Mouse (Mus musculus): ENCODE measurements around the gene Slc16a4. TPM values are rescaled to one million over a fixed set of nuclear protein-coding genes. Genes with fewer than 3 reads are reported as not detected.

The Slc16a4 gene
- polyA plus RNA-seq, 1 experiment from 2014 or later = 2.4 TPM

DNA sequence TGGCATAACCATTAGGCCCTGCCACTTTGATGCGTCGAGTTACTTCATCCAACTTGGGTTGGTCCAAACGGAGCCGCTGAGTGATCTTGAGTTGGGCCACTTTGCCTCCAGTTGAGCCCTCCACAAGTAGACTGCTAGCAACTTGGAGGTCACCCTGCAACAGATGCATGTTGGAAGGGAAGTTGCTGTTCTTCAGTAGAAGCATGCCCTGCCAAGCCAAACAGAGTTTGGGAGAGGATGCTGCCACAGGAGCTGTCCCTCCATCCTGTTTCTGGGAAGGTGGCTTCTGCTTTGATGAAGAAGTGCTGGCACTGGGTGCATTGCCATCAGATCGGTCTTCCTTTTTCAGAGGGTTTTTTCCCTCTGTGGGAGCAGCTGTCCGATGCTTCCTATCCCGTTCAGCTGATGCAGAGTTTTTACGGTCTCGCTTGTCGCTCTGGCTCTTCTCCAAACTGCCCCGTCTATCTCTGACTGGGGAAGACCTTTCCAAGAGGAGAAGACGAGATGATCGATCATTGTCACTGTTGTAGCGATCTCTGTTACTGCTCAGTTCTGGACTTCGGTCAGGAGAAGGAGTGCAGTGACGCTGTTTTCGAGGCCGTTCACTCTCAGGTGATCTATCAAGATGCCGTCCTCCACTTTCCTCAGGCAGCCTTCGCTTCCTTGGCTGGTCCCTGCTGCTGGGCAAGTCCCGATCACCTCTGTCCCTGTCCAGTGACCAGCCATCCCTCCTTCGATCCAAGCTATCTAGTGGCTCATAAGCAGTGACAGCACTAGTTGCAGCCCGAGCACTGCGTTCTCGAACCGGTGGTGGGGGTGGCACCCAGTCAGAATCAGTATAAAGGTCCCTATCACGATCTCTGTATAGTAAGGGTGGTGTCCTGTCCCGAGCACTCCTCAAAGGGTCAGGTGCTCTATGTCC is 39.7 kb downstream of the Slc16a4 start:
- Histone ChIP-seq H3K9me3 (ENCODE audit: control insufficient read depth, low read length) (no peaks in the 10 kb centered on the region), H3K4me1 (replicated peaks; ENCODE audit: control insufficient read depth, insufficient read depth, low read length) (peaks cover 28% of the 10 kb centered on the region), H3K4me2 (ENCODE audit: low read length) (peak overlapping the region; percentile 84), H3K9ac (replicated peaks; ENCODE audit: low read depth, low read length) (no peak overlapping the region), H3K27ac (ENCODE audit: low read length) (no peak overlapping the region), H3K27me3 (replicated peaks; ENCODE audit: control insufficient read depth, insufficient read depth, low read length) (no peaks in the 10 kb centered on the region), H3K4me3 (replicated peaks; ENCODE audit: low read length) (peak overlapping the region; percentile 20), H3K36me3 (ENCODE audit: control insufficient read depth, insufficient read depth) (peaks cover 9% of the 10 kb centered on the region)
- no peak for ATAC-seq
- WGBS = 86% methylated on average over 28 of the region's 28 CpGs

- no peaks in the 10 kb centered on the region for H3K9me3 ChIP-seq (ENCODE audit: control insufficient read depth, low read length)
- peaks cover 25% of the 10 kb centered on the region for H3K4me1 ChIP-seq (replicated peaks; ENCODE audit: control insufficient read depth, insufficient read depth, low read length)
- peaks cover 6% of the 10 kb centered on the region; the same call in 1 of the 2 replicates for H3K36me3 ChIP-seq (ENCODE audit: control insufficient read depth, insufficient read depth)
- no peak overlapping the region for H3K27ac ChIP-seq (ENCODE audit: low read length)
- peak overlapping the region; percentile 98 for H3K4me3 ChIP-seq (replicated peaks; ENCODE audit: low read length)
- peak overlapping the region; percentile 84 for H3K4me2 ChIP-seq (ENCODE audit: low read length)
- no peaks in the 10 kb centered on the region for H3K27me3 ChIP-seq (replicated peaks; ENCODE audit: control insufficient read depth, insufficient read depth, low read length)
- WGBS = 21% methylated on average over 17 of the region's 17 CpGs
- peak overlapping the region; percentile 84 for H3K9ac ChIP-seq (replicated peaks; ENCODE audit: low read depth, low read length)
- no peak for ATAC-seq
Observed at GRCm38 (mm10) chr3:107331746-107332126, 40.7 kb downstream of the Slc16a4 start.

- Histone ChIP-seq H3K9me3 (ENCODE audit: control insufficient read depth, low read length) (no peaks in the 10 kb centered on the region), H3K4me2 (ENCODE audit: low read length) (peak overlapping the region; percentile 84), H3K9ac (replicated peaks; ENCODE audit: low read depth, low read length) (peak overlapping the region; percentile 84), H3K4me3 (replicated peaks; ENCODE audit: low read length) (peak overlapping the region; percentile 98), H3K36me3 (ENCODE audit: control insufficient read depth, insufficient read depth) (peaks cover 6% of the 10 kb centered on the region; the same call in 1 of the 2 replicates), H3K4me1 (replicated peaks; ENCODE audit: control insufficient read depth, insufficient read depth, low read length) (peaks cover 25% of the 10 kb centered on the region), H3K27me3 (replicated peaks; ENCODE audit: control insufficient read depth, insufficient read depth, low read length) (no peaks in the 10 kb centered on the region), H3K27ac (ENCODE audit: low read length) (peak overlapping the region; percentile 90)
- peak; percentile 7; the same call in 1 of the 2 replicates for ATAC-seq
- under 1% methylated on average over 70 of the region's 75 CpGs for WGBS
Observed at GRCm38 (mm10) chr3:107332127-107332959, 41.3 kb downstream of the Slc16a4 start.

GRCm38 (mm10) chr3:107332960-107333380 is 41.9 kb downstream of the Slc16a4 start:
- Histone ChIP-seq H3K27me3 (replicated peaks; ENCODE audit: control insufficient read depth, insufficient read depth, low read length) (no peaks in the 10 kb centered on the region), H3K36me3 (ENCODE audit: control insufficient read depth, insufficient read depth) (peaks cover 6% of the 10 kb centered on the region; the same call in 1 of the 2 replicates), H3K4me2 (ENCODE audit: low read length) (peak overlapping the region; percentile 29), H3K27ac (ENCODE audit: low read length) (peak overlapping the region; percentile 94), H3K9ac (replicated peaks; ENCODE audit: low read depth, low read length) (peak overlapping the region; percentile 84), H3K4me1 (replicated peaks; ENCODE audit: control insufficient read depth, insufficient read depth, low read length) (peaks cover 25% of the 10 kb centered on the region), H3K9me3 (ENCODE audit: control insufficient read depth, low read length) (no peaks in the 10 kb centered on the region), H3K4me3 (replicated peaks; ENCODE audit: low read length) (peak overlapping the region; percentile 98)
- peak; percentile 97 for ATAC-seq
- under 1% methylated on average over 37 of the region's 37 CpGs for WGBS

- peak; percentile 94 for ATAC-seq
- H3K9ac ChIP-seq (replicated peaks; ENCODE audit: low read depth, low read length) = peak within 1 kb of the TSS; percentile 87
- H3K4me2 ChIP-seq (ENCODE audit: low read length) = peak within 1 kb of the TSS; percentile 93
- peaks cover 25% of the 10 kb centered on the region for H3K4me1 ChIP-seq (replicated peaks; ENCODE audit: control insufficient read depth, insufficient read depth, low read length)
- no peaks in the 10 kb centered on the region for H3K27me3 ChIP-seq (replicated peaks; ENCODE audit: control insufficient read depth, insufficient read depth, low read length)
- H3K4me3 ChIP-seq (replicated peaks; ENCODE audit: low read length) = peak within 1 kb of the TSS; percentile 98
- no peaks in the 10 kb centered on the region for H3K9me3 ChIP-seq (ENCODE audit: control insufficient read depth, low read length)
- H3K27ac ChIP-seq (ENCODE audit: low read length) = peak within 1 kb of the TSS; percentile 94
- under 1% methylated on average over 62 of the region's 62 CpGs for WGBS
- H3K36me3 ChIP-seq (ENCODE audit: control insufficient read depth, insufficient read depth) = peaks cover 6% of the 10 kb centered on the region; the same call in 1 of the 2 replicates
Observed at GRCm38 (mm10) chr3:107333381-107334201, 42.6 kb downstream of the Slc16a4 start, which contains the start of gene Rbm15. Gene Rbm15 (minus strand): TSS chr3:107333673.

GRCm38 (mm10) chr3:107334202-107334934 is 43.3 kb downstream of the Slc16a4 start:
- Histone ChIP-seq H3K4me1 (replicated peaks; ENCODE audit: control insufficient read depth, insufficient read depth, low read length) (peaks cover 25% of the 10 kb centered on the region), H3K36me3 (ENCODE audit: control insufficient read depth, insufficient read depth) (peaks cover 6% of the 10 kb centered on the region; the same call in 1 of the 2 replicates), H3K4me3 (replicated peaks; ENCODE audit: low read length) (peak overlapping the region; percentile 87), H3K4me2 (ENCODE audit: low read length) (peak overlapping the region; percentile 93), H3K27me3 (replicated peaks; ENCODE audit: control insufficient read depth, insufficient read depth, low read length) (no peaks in the 10 kb centered on the region), H3K9me3 (ENCODE audit: control insufficient read depth, low read length) (no peaks in the 10 kb centered on the region), H3K9ac (replicated peaks; ENCODE audit: low read depth, low read length) (peak overlapping the region; percentile 87), H3K27ac (ENCODE audit: low read length) (peak overlapping the region; percentile 94)
- 11% methylated on average over 12 of the region's 12 CpGs for WGBS
- ATAC-seq = no peak

- Histone ChIP-seq H3K4me1 (replicated peaks; ENCODE audit: control insufficient read depth, insufficient read depth, low read length) (no peaks in the 10 kb centered on the region), H3K4me3 (replicated peaks; ENCODE audit: low read length) (no peak overlapping the region), H3K27me3 (replicated peaks; ENCODE audit: control insufficient read depth, insufficient read depth, low read length) (no peaks in the 10 kb centered on the region), H3K9me3 (ENCODE audit: control insufficient read depth, low read length) (no peaks in the 10 kb centered on the region), H3K27ac (ENCODE audit: low read length) (no peak overlapping the region), H3K4me2 (ENCODE audit: low read length) (no peak overlapping the region), H3K36me3 (ENCODE audit: control insufficient read depth, insufficient read depth) (no peaks in the 10 kb centered on the region), H3K9ac (replicated peaks; ENCODE audit: low read depth, low read length) (no peak overlapping the region)
- WGBS = 35% methylated on average over 3 of the region's 3 CpGs
- no peak for ATAC-seq
Observed at GRCm38 (mm10) chr3:107343971-107344370, 52.9 kb downstream of the Slc16a4 start.

GRCm38 (mm10) chr3:107345033-107345725 is 54.1 kb downstream of the Slc16a4 start:
- no peak overlapping the region for H3K27ac ChIP-seq (ENCODE audit: low read length)
- H3K9ac ChIP-seq (replicated peaks; ENCODE audit: low read depth, low read length) = no peak overlapping the region
- no peaks in the 10 kb centered on the region for H3K36me3 ChIP-seq (ENCODE audit: control insufficient read depth, insufficient read depth)
- no peak overlapping the region for H3K4me3 ChIP-seq (replicated peaks; ENCODE audit: low read length)
- 30% methylated on average over 3 of the region's 3 CpGs for WGBS
- no peak overlapping the region for H3K4me2 ChIP-seq (ENCODE audit: low read length)
- no peaks in the 10 kb centered on the region for H3K4me1 ChIP-seq (replicated peaks; ENCODE audit: control insufficient read depth, insufficient read depth, low read length)
- no peaks in the 10 kb centered on the region for H3K27me3 ChIP-seq (replicated peaks; ENCODE audit: control insufficient read depth, insufficient read depth, low read length)
- ATAC-seq = no peak
- no peaks in the 10 kb centered on the region for H3K9me3 ChIP-seq (ENCODE audit: control insufficient read depth, low read length)

Data from forebrain, embryonic 16.5 days (tissue).